Comparison of ENCODE assay signal across 10 mouse cellular contexts in the genomic region with DNA sequence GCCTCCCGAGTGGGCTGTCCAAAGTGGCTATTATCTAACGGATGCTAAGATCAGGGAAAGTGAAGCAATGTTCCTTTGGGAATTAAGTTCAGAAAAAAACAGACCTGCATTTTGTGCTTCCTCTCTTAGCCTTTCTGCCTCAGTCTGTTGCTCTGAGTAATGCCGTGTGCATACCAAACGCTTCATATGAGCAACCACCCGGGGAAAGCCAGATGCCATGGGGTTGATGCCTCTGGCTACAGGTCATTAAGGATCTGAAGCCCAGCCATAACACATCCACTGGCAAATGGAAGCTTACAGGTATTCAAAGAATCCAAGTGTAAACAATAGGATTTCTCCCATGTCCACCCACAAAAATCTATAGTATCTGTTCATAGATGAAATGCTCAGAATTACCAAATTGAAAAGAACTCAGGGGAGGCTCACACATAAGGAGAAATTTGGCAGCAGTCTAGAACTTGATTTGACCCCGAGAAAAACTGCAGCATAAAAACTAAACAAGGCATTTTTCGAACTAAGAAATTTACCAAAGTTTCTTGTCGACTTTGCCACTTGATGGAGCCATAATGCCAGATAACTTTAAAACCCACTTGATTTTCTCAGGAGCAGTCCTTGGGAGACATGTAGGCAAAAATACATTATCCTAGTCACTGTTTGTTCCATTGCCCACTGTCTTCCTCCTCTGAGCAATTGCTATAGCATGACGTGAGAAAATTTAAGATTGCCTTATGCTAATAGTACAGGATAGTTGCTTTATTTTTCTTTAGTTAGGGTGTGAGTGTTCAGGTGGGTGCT.
DNase-seq lines count a peak whose midpoint lies in the region; ATAC-seq lines count a peak whose summit lies in the region.
"Had no signal": no experiment of that assay in that cellular context is flagged by ENCODE, and none has a peak within 500 bp of the region (broad histone marks: within the 10 kb centered on the region; RNA-seq: fewer than 3 reads in every experiment).

No protein-coding gene starts in this region.

- WGBS in embryonic facial prominence, embryonic 11.5 days, result 64% methylated on average over 9 of the region's 9 CpGs
- WGBS in embryonic facial prominence, embryonic 10.5 days, result 66% methylated on average over 9 of the region's 9 CpGs

- intact Hi-C loops in left cerebral cortex, postnatal 14 days (cut with DNase I), result loop anchor here (2.0 to 10.0 kb wide), 4 partner anchors 195 to 1441 kb away; no protein-coding TSS in a partner anchor
- intact Hi-C loops in left cerebral cortex, postnatal 4 days (cut with DNase I), result loop anchor here (2.0 to 10.0 kb wide), 2 partner anchors 191 to 857 kb away; no protein-coding TSS in a partner anchor

- no peak overlapping the region for H3K4me3 ChIP-seq in embryonic facial prominence, embryonic 11.5 days (ENCODE audit: low read depth, low read length)
- H3K4me3 ChIP-seq in embryonic facial prominence, embryonic 10.5 days, result no peak overlapping the region
- H3K4me3 ChIP-seq: limb, embryonic 13.5 days; megakaryocyte, embryonic 14.5 days had no signal

- no peaks in the 10 kb centered on the region for H3K36me3 ChIP-seq in embryonic facial prominence, embryonic 11.5 days (replicated peaks; ENCODE audit: control insufficient read depth, insufficient read depth, low read depth, low read length)
- no peaks in the 10 kb centered on the region for H3K36me3 ChIP-seq in embryonic facial prominence, embryonic 10.5 days (replicated peaks)
- H3K36me3 ChIP-seq: limb, embryonic 13.5 days had no signal

- H3K4me1 ChIP-seq in embryonic facial prominence, embryonic 11.5 days (ENCODE audit: control insufficient read depth, insufficient read depth, low read length), result no peaks in the 10 kb centered on the region
- H3K4me1 ChIP-seq in embryonic facial prominence, embryonic 10.5 days, result peaks cover 6% of the 10 kb centered on the region
- H3K4me1 ChIP-seq: limb, embryonic 13.5 days; megakaryocyte, embryonic 14.5 days had no signal

- no peak overlapping the region for H3K9ac ChIP-seq in embryonic facial prominence, embryonic 11.5 days (replicated peaks; ENCODE audit: low read length)
- H3K9ac ChIP-seq: limb, embryonic 13.5 days had no signal

- ATAC-seq in embryonic facial prominence, embryonic 11.5 days (replicated peaks; ENCODE audit: insufficient number of reproducible peaks, low FRiP score, low TSS enrichment, low read depth), result no peak

- no peak overlapping the region for H3K4me2 ChIP-seq in embryonic facial prominence, embryonic 11.5 days (ENCODE audit: low read depth, low read length)
- H3K4me2 ChIP-seq: limb, embryonic 13.5 days had no signal

- H3K9me3 ChIP-seq in embryonic facial prominence, embryonic 11.5 days (replicated peaks; ENCODE audit: control insufficient read depth, low read length), result no peaks in the 10 kb centered on the region
- no peaks in the 10 kb centered on the region for H3K9me3 ChIP-seq in embryonic facial prominence, embryonic 10.5 days
- H3K9me3 ChIP-seq: limb, embryonic 13.5 days; megakaryocyte, embryonic 14.5 days had no signal

- peak; percentile 7 for DNase-seq in embryonic facial prominence, embryonic 11.5 days (ENCODE audit: low spot score)
- DNase-seq in embryonic facial prominence, embryonic 10.5 days (ENCODE audit: low spot score), result no peak
- peak; percentile 15 to 33 for DNase-seq in left cerebral cortex, postnatal 14 days (ENCODE audit: low spot score in 2 of 2)
- no peak for DNase-seq in left cerebral cortex, postnatal 4 days
- DNase-seq in brain, embryonic 18.5 days (ENCODE audit: low read depth, low spot score), result peak; percentile 32
- peak; percentile 15 to 38 for DNase-seq in kidney, postnatal 25 days
- no peak for DNase-seq in right cerebral cortex, postnatal 36 days (ENCODE audit: low spot score in 2 of 2)
- no peak for DNase-seq in left cerebral cortex, adult 18-20 months (ENCODE audit: low spot score in 2 of 2)

- no peaks in the 10 kb centered on the region for H3K27me3 ChIP-seq in embryonic facial prominence, embryonic 11.5 days (ENCODE audit: control insufficient read depth, insufficient read depth, low read length)
- H3K27me3 ChIP-seq in embryonic facial prominence, embryonic 10.5 days (replicated peaks; ENCODE audit: low read depth, poor library complexity, severe bottlenecking), result no peaks in the 10 kb centered on the region
- H3K27me3 ChIP-seq: limb, embryonic 13.5 days; megakaryocyte, embryonic 14.5 days had no signal

- H3K27ac ChIP-seq in embryonic facial prominence, embryonic 11.5 days (replicated peaks; ENCODE audit: low read depth, low read length), result no peak overlapping the region
- no peak overlapping the region for H3K27ac ChIP-seq in embryonic facial prominence, embryonic 10.5 days (replicated peaks)
- H3K27ac ChIP-seq: limb, embryonic 13.5 days had no signal

Comparison
In these comparisons a context has a peak if more than half of its experiments do, and no peak if none do; other contexts are left out.
1. DNase-seq: peak in embryonic facial prominence, embryonic 11.5 days (single experiment), left cerebral cortex, postnatal 14 days (2 of 2), brain, embryonic 18.5 days (single experiment) and kidney, postnatal 25 days (2 of 2); none in embryonic facial prominence, embryonic 10.5 days (single experiment), left cerebral cortex, postnatal 4 days (single experiment), right cerebral cortex, postnatal 36 days (0 of 2) and left cerebral cortex, adult 18-20 months (0 of 2).